Mouse (Mus musculus) Patski (cell line): ENCODE data around the gene Copb1. TPM values are rescaled to one million over a fixed set of nuclear protein-coding genes. Genes with fewer than 3 reads are reported as not detected.

Experiments
- ATAC-seq: fragments of 100-300 bp; one replicate; pipeline ENCODE4 v1.8.0; 2021
- CTCF ChIA-PET: fragments of 350-600 bp; sonication (Branson Sonifier 250); formaldehyde crosslinking; loops from one replicate; lab custom pipeline; 2022; ENCODE audit warnings: inconsistent platforms; lab: Charles Lee
- POLR2A ChIA-PET: fragments of 350-600 bp; sonication (Branson Sonifier 250); formaldehyde crosslinking; loops from one replicate; lab custom pipeline; 2022; ENCODE audit warnings: antibody characterized with exemption, inconsistent platforms; lab: Charles Lee
- DNase-seq: peaks from one replicate; pipeline ENCODE4 v3.0.0-alpha.2; 2011; ENCODE audit warnings: low read depth, low spot score
- H3K27me3 ChIP-seq: fragments of 371-371 bp; one replicate; pipeline ENCODE4 v1.5.1; 2021
- CTCF ChIP-seq: fragments of 100-300 bp; IDR thresholded peaks from one replicate; pipeline ENCODE4 v1.5.1; 2021
- in situ Hi-C: fragments of 300-500 bp; cut with MboI; formaldehyde crosslinking; loops from 3 replicates; pipeline ENCODE4 v1.11.1; 2018; ENCODE audit warnings: low pct_unique_long_range_greater_than_20kb, mixed read lengths
- polyA plus RNA-seq: library from polyadenylated mRNA; unstranded; gene quantifications from one replicate; pipeline ENCODE4 v1.2.3, GENCODE M21; 2021

Copb1 gene
- polyA plus RNA-seq, 1 experiment from 2014 or later, result 134 TPM

GRCm38 (mm10) chr7:114176588-114176987 lies 77.9 kb downstream of the Copb1 start:
- in situ Hi-C loops, result no loop called here
- ATAC-seq (no peak), DNase-seq (no peak)
- POLR2A ChIA-PET, result no interaction called here
- H3K27me3 ChIP-seq, result no peaks in the 10 kb centered on the region
- TF ChIP-seq CTCF, result no peak
- CTCF ChIA-PET, result no interaction called here

- no peaks in the 10 kb centered on the region for H3K27me3 ChIP-seq
- ChIA-PET CTCF (no interaction called here), POLR2A (no interaction called here)
- no peak for DNase-seq
- ATAC-seq, result peak; percentile 83
- in situ Hi-C loops, result no loop called here
- TF ChIP-seq CTCF, result no peak
These were observed 83.0 kb downstream of the Copb1 start for GRCm38 (mm10) chr7:114171354-114172097.

- ATAC-seq (no peak), DNase-seq (no peak)
- POLR2A ChIA-PET, result no interaction called here
- no peaks in the 10 kb centered on the region for H3K27me3 ChIP-seq
- in situ Hi-C loops, result no loop called here
- CTCF ChIA-PET, result no interaction called here
- TF ChIP-seq CTCF, result no peak
These were observed 84.5 kb downstream of the Copb1 start for GRCm38 (mm10) chr7:114169996-114170395.

GRCm38 (mm10) chr7:114169381-114169780 lies 85.1 kb downstream of the Copb1 start:
- POLR2A ChIA-PET, result no interaction called here
- in situ Hi-C loops, result no loop called here
- ATAC-seq, result no peak
- no peak for TF ChIP-seq CTCF
- CTCF ChIA-PET, result interaction anchor here (1.4 to 1.6 kb wide), 2 partner anchors 10 to 12 kb away, joined by 4 read pairs; no protein-coding TSS in a partner anchor
- H3K27me3 ChIP-seq, result no peaks in the 10 kb centered on the region
- no peak for DNase-seq

Other genes with a start within 250 kb of the Copb1 start
- 145 TPM for gene Rras2, start 136.9 kb downstream of the Copb1 start, polyA plus RNA-seq
- 258 TPM for gene Psma1, start 21.4 kb upstream of the Copb1 start, polyA plus RNA-seq
- 21.1 TPM for gene Pde3b, start 160.6 kb upstream of the Copb1 start, polyA plus RNA-seq